Mouse (Mus musculus) forebrain, embryonic 13.5 days (tissue): ENCODE data around the gene Panx3. TPM values are rescaled to one million over a fixed set of nuclear protein-coding genes. Genes with fewer than 3 reads are reported as not detected.
A peak's percentile ranks its signal among the peaks of the same experiment; 100 is the strongest.

Experiments used
- ATAC-seq: fragments of 200-750 bp; cut with Nextera tagmentation; 2 replicates; pipeline ENCODE4 v1.8.0; 2017
- H3K27ac ChIP-seq: fragments of 300-500 bp; sonication (generic); 2 replicates; pipeline ENCODE4 v1.5.1; 2015; ENCODE audit warnings: inconsistent platforms, mild to moderate bottlenecking, moderate library complexity
- H3K27me3 ChIP-seq: fragments of 300-500 bp; sonication (generic); 2 replicates; pipeline ENCODE4 v1.6.1; 2015; ENCODE audit warnings: mild to moderate bottlenecking, inconsistent platforms
- H3K36me3 ChIP-seq: fragments of 300-500 bp; sonication (generic); 2 replicates; pipeline ENCODE4 v1.6.1; 2015; ENCODE audit warnings: mild to moderate bottlenecking, inconsistent platforms; ENCODE audit not compliant: poor library complexity, severe bottlenecking
- H3K4me1 ChIP-seq: fragments of 300-500 bp; sonication (generic); 2 replicates; pipeline ENCODE4 v1.6.1; 2015; ENCODE audit warnings: inconsistent platforms
- H3K4me2 ChIP-seq: fragments of 300-500 bp; sonication (generic); 2 replicates; pipeline ENCODE4 v1.6.1; 2015; ENCODE audit warnings: inconsistent platforms, mild to moderate bottlenecking, moderate library complexity
- H3K4me3 ChIP-seq: fragments of 300-500 bp; sonication (generic); 2 replicates; pipeline ENCODE4 v1.5.1; 2015; ENCODE audit warnings: mild to moderate bottlenecking, inconsistent platforms
- H3K9ac ChIP-seq: fragments of 300-500 bp; sonication (generic); 2 replicates; pipeline ENCODE4 v1.6.1; 2015; ENCODE audit warnings: mild to moderate bottlenecking, inconsistent platforms
- H3K9me3 ChIP-seq: fragments of 300-500 bp; sonication (generic); replicated peaks from 2 replicates; pipeline ENCODE4 v1.6.1; 2016; ENCODE audit warnings: inconsistent platforms
- WGBS: fragments of 180-500 bp; shearing (Covaris S2); methylation state at CpG from one replicate; pipeline ENCODE4 v1.1.7; 2015; 5-methylcytosine and 5-hydroxymethylcytosine counted together
- polyA plus RNA-seq: library from polyadenylated mRNA; unstranded; fragments of >200 nt; fragmentation: Nextera tagmentation; extraction: Ambion mirVana; gene quantifications from 2 replicates; pipeline ENCODE4 v1.2.1, GENCODE M21; 2015

Panx3 gene
- polyA plus RNA-seq, 1 experiment from 2014 or later, result 0.18 TPM

- H3K27ac ChIP-seq, result no peak overlapping the region
- H3K9ac ChIP-seq, result no peak overlapping the region
- WGBS, result 85% methylated on average over 6 of the region's 6 CpGs
- H3K36me3 ChIP-seq, result peaks cover under 1% of the 10 kb centered on the region; the same call in 1 of the 2 replicates
- no peaks in the 10 kb centered on the region for H3K9me3 ChIP-seq
- H3K4me1 ChIP-seq, result peaks cover 12% of the 10 kb centered on the region
- H3K27me3 ChIP-seq, result no peaks in the 10 kb centered on the region
- no peak for ATAC-seq
- H3K4me3 ChIP-seq, result no peak overlapping the region
- no peak overlapping the region for H3K4me2 ChIP-seq
These were observed 9.6 kb downstream of the Panx3 start for GRCm38 (mm10) chr9:37659413-37659812.

DNA sequence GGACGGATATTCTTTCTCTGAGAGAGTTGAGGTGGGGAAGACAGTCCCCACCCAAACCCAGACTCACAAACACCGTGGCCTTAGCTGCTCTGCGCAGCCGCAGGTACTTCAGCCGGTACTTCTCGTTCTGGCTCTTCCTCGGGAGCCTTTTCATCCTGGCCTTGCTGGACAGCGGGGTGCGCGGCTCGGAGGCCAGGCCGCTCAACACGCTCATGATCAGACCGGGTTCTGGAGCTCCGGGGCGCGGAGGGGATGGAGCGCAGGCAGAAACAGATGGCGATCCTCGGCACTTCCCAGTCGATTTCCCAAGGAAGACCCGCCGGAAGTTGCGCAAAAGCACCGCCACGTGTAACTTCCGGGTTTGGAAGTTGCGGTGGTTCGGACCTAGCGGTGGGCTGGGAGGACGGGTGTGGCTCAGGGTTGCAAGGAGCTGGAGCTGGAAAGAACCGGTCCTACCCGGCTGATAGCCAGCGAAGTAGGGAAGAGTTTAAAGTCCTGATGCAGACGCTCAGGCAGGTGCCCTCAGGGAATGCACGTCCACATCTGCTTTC is 12.0 kb downstream of the Panx3 start, which contains the start of gene Tbrg1:
Tbrg1 (minus strand) TSS at position 382 of the 551 bp plus-strand sequence.
- ATAC-seq, result peak; percentile 90
- H3K4me2 ChIP-seq, result peak within 1 kb of the TSS; percentile 77
- under 1% methylated on average over 36 of the region's 36 CpGs for WGBS
- peaks cover 25% of the 10 kb centered on the region for H3K36me3 ChIP-seq
- peak within 1 kb of the TSS; percentile 71 for H3K9ac ChIP-seq
- H3K4me3 ChIP-seq, result peak within 1 kb of the TSS; percentile 57
- no peaks in the 10 kb centered on the region for H3K27me3 ChIP-seq
- H3K9me3 ChIP-seq, result no peaks in the 10 kb centered on the region
- H3K4me1 ChIP-seq, result peaks cover 12% of the 10 kb centered on the region
- peak within 1 kb of the TSS; percentile 49; the same call in 1 of the 2 replicates for H3K27ac ChIP-seq

DNA sequence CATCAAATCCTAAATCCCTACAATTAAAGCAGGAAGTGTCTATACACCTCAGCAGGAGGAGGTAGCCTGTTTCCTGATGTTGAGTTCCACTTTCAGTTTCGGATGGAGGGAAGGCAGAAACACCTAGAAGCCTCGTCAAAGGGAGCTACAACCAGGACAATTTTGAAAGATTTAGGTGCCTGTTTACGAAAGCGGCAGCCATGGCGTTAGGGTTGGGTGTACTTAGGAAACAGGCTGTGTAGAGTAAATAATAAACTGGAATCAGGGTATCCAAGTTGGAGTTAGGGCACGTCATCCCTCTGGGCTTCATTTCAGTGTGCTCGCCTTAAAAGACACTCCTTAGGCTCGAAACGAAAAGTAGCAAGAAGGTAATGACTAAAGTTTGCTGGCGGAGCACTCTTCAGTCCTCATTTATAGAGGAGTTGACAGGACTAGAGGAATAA is 12.6 kb downstream of the Panx3 start:
- ATAC-seq, result no peak; the same call in 1 of the 2 replicates
- Histone ChIP-seq H3K4me2 (peak overlapping the region; percentile 77), H3K36me3 (peaks cover 27% of the 10 kb centered on the region), H3K4me3 (peak overlapping the region; percentile 57), H3K9ac (peak overlapping the region; percentile 71), H3K9me3 (no peaks in the 10 kb centered on the region), H3K27me3 (no peaks in the 10 kb centered on the region), H3K27ac (no peak overlapping the region), H3K4me1 (peaks cover 12% of the 10 kb centered on the region)
- WGBS, result 3% methylated on average over 10 of the region's 10 CpGs

GRCm38 (mm10) chr9:37655961-37656360 is 13.1 kb downstream of the Panx3 start:
- H3K36me3 ChIP-seq, result peaks cover 32% of the 10 kb centered on the region
- peak overlapping the region; percentile 77 for H3K4me2 ChIP-seq
- WGBS, result 71% methylated on average over 8 of the region's 8 CpGs
- no peak overlapping the region for H3K27ac ChIP-seq
- peaks cover 12% of the 10 kb centered on the region for H3K4me1 ChIP-seq
- H3K9me3 ChIP-seq, result no peaks in the 10 kb centered on the region
- H3K27me3 ChIP-seq, result no peaks in the 10 kb centered on the region
- no peak for ATAC-seq
- H3K9ac ChIP-seq, result peak overlapping the region; percentile 71; the same call in 1 of the 2 replicates
- H3K4me3 ChIP-seq, result peak overlapping the region; percentile 57

DNA sequence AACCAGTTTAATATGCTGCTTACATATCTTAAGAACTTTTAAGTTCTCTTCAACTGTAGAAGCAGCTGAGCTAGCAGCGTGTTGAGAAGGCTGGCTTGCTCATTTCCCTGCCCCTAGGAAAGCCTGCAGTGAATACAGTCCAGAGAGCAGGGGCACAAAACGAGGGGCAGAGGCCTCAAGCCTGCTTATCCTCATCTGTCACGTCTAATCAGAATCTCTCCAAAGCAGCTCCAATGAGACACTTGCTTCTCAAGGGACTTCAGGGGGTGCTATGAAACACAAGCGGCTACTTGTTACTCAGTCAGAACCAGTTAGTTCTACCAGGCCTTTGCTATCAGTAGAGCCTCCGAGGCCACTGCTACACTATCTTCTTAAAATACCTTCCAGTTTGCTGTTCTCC is 15.2 kb downstream of the Panx3 start:
- Histone ChIP-seq H3K27ac (no peak overlapping the region), H3K4me2 (no peak overlapping the region), H3K9me3 (no peaks in the 10 kb centered on the region), H3K9ac (no peak overlapping the region), H3K36me3 (peaks cover 54% of the 10 kb centered on the region), H3K4me1 (peaks cover 12% of the 10 kb centered on the region), H3K27me3 (no peaks in the 10 kb centered on the region), H3K4me3 (no peak overlapping the region)
- no peak for ATAC-seq
- WGBS, result 88% methylated on average over 5 of the region's 5 CpGs

GRCm38 (mm10) chr9:37650639-37651038 is 18.4 kb downstream of the Panx3 start:
- no peak overlapping the region for H3K4me2 ChIP-seq
- 97% methylated on average over 5 of the region's 5 CpGs for WGBS
- H3K4me1 ChIP-seq, result no peaks in the 10 kb centered on the region
- no peak overlapping the region for H3K4me3 ChIP-seq
- no peak for ATAC-seq
- H3K9ac ChIP-seq, result no peak overlapping the region
- H3K27me3 ChIP-seq, result no peaks in the 10 kb centered on the region
- H3K9me3 ChIP-seq, result no peaks in the 10 kb centered on the region
- H3K36me3 ChIP-seq, result peaks cover 69% of the 10 kb centered on the region
- no peak overlapping the region for H3K27ac ChIP-seq

GRCm38 (mm10) chr9:37646246-37646645 is 22.8 kb downstream of the Panx3 start:
- no peak overlapping the region for H3K4me3 ChIP-seq
- H3K27ac ChIP-seq, result no peak overlapping the region
- H3K4me1 ChIP-seq, result no peaks in the 10 kb centered on the region
- WGBS, result 86% methylated on average over 3 of the region's 3 CpGs
- ATAC-seq, result no peak
- H3K27me3 ChIP-seq, result no peaks in the 10 kb centered on the region
- peaks cover 40% of the 10 kb centered on the region for H3K36me3 ChIP-seq
- no peaks in the 10 kb centered on the region for H3K9me3 ChIP-seq
- H3K4me2 ChIP-seq, result no peak overlapping the region
- H3K9ac ChIP-seq, result no peak overlapping the region

DNA sequence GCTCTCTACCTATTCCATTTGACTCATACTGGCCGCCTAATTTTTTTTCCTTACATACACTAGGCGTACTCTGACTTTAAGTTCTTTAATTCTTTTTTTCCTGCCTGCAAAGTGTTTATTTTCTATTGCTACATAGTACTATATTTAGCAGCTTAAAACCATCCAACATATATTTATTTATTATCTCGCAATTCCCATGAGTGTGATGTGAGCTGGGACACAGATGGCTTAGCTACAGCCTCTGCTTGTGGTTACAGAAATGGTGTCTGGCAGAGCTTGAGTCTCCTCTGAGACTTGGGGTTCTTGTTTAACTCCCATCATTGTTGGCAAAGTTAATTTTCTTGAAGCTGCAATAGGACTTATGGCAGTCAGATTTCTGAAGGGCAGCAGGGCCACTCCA is 30.3 kb downstream of the Panx3 start:
- Histone ChIP-seq H3K9ac (no peak overlapping the region), H3K27me3 (no peaks in the 10 kb centered on the region), H3K27ac (no peak overlapping the region), H3K4me2 (no peak overlapping the region), H3K36me3 (no peaks in the 10 kb centered on the region), H3K4me1 (no peaks in the 10 kb centered on the region), H3K9me3 (no peaks in the 10 kb centered on the region), H3K4me3 (no peak overlapping the region)
- 90% methylated on average over 3 of the region's 3 CpGs for WGBS
- ATAC-seq, result no peak

DNA sequence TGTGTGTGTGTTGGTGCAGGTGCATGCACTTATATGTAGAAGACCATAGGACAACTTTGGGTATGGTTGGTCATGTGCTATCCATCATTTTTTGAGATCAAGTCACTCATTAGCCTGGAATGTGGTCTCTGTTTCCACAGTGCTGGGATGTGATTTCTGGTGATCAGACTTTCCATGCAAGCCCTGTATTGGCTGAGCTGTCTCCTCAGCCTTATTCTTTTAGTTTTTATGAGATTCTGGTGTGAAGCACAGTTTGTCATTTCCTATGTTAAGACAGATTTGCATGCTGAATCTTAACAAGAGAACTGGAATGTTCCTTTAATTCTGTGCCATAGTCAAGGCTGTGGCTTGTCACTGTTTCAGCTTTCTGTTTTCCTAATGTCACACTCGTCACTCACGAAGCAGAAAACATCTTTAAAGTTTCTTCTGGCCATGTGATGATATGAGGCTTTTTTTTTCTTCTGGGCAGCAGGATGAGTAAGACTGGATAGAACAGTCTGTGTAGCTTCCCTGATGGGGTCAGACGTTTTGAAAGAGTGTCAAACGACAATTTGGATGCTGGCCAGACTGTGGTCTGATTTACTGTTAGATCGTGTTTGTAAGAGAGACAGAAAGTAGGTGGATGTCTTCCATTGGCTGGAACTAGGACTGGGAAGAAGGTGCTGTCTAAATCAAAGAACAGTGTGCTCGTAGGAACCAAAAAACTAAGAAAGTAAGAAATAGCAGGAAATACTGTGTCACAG is 32.1 kb downstream of the Panx3 start:
- H3K36me3 ChIP-seq, result no peaks in the 10 kb centered on the region
- no peaks in the 10 kb centered on the region for H3K27me3 ChIP-seq
- no peak overlapping the region for H3K9ac ChIP-seq
- H3K4me2 ChIP-seq, result no peak overlapping the region
- WGBS, result 62% methylated on average over 6 of the region's 6 CpGs
- H3K27ac ChIP-seq, result no peak overlapping the region
- H3K4me3 ChIP-seq, result no peak overlapping the region
- no peaks in the 10 kb centered on the region for H3K4me1 ChIP-seq
- H3K9me3 ChIP-seq, result no peaks in the 10 kb centered on the region
- ATAC-seq, result 0 out of 2 replicates have a peak, but pooled peaks have one; percentile 36

- Histone ChIP-seq H3K27ac (no peak overlapping the region), H3K4me1 (no peaks in the 10 kb centered on the region), H3K9me3 (no peaks in the 10 kb centered on the region), H3K27me3 (no peaks in the 10 kb centered on the region), H3K36me3 (no peaks in the 10 kb centered on the region), H3K9ac (no peak overlapping the region), H3K4me2 (no peak overlapping the region), H3K4me3 (no peak overlapping the region)
- WGBS, result 11% methylated on average over 7 of the region's 7 CpGs
- ATAC-seq, result peak; percentile 58; the same call in 1 of the 2 replicates
These were observed 32.7 kb downstream of the Panx3 start for GRCm38 (mm10) chr9:37636335-37636734.

DNA sequence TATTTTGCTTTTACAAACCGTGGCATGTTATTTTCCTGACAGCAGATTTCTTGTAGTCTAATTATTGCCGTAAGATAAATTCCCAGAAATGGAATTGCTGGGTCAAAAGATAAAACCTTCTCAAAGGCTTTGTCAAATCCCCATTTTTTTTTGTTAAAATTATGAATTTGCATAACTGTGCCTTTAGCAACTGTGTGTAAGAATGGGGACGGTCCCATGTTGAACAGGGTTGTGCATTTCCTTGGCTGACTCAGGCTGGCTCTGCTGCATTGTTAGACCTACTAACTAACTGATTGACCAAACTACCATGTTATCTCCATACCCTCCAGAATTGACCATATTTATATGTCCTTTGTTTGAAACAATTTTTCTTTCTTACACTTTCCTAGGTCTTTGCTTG is 34.8 kb downstream of the Panx3 start:
- Histone ChIP-seq H3K4me1 (no peaks in the 10 kb centered on the region), H3K4me3 (no peak overlapping the region), H3K27ac (no peak overlapping the region), H3K4me2 (no peak overlapping the region), H3K9me3 (no peaks in the 10 kb centered on the region), H3K9ac (no peak overlapping the region), H3K27me3 (no peaks in the 10 kb centered on the region), H3K36me3 (no peaks in the 10 kb centered on the region)
- no peak for ATAC-seq
- WGBS, result 88% methylated on average over 3 of the region's 3 CpGs

DNA sequence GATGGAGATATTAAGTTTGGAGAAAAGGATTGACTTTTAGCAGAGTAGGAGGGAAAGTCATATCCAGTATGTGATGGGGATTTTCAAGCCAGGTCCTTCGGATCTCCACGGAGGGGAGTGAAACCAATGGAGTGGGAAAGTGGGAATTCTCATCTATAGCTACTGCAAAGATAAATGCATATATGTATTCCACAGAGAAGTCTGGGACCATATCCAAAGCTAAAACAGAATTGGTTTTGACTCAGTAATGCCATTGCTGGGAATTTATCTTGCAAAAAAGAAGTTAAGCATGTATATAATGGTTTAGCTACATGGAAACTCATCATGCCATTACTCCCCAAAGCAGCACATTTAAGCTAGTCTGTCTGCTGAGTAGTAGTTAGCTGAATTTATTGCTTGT is 36.7 kb downstream of the Panx3 start:
- no peaks in the 10 kb centered on the region for H3K36me3 ChIP-seq
- no peak overlapping the region for H3K27ac ChIP-seq
- H3K4me2 ChIP-seq, result no peak overlapping the region
- H3K4me1 ChIP-seq, result no peaks in the 10 kb centered on the region
- no peak for ATAC-seq
- no peaks in the 10 kb centered on the region for H3K27me3 ChIP-seq
- H3K4me3 ChIP-seq, result no peak overlapping the region
- no peak overlapping the region for H3K9ac ChIP-seq
- 91% methylated on average over 2 of the region's 2 CpGs for WGBS
- no peaks in the 10 kb centered on the region for H3K9me3 ChIP-seq
